Mouse (Mus musculus) right cerebral cortex, adult 2 months (tissue): Measurements from ENCODE around the gene Camkmt.

Experiments used
- DNase-seq, 2 experiments: peaks; one replicate each; pipeline ENCODE4 v3.0.0; 2021 to 2022; ENCODE audit warnings: low spot score in 2 of 2

Camkmt gene

DNA sequence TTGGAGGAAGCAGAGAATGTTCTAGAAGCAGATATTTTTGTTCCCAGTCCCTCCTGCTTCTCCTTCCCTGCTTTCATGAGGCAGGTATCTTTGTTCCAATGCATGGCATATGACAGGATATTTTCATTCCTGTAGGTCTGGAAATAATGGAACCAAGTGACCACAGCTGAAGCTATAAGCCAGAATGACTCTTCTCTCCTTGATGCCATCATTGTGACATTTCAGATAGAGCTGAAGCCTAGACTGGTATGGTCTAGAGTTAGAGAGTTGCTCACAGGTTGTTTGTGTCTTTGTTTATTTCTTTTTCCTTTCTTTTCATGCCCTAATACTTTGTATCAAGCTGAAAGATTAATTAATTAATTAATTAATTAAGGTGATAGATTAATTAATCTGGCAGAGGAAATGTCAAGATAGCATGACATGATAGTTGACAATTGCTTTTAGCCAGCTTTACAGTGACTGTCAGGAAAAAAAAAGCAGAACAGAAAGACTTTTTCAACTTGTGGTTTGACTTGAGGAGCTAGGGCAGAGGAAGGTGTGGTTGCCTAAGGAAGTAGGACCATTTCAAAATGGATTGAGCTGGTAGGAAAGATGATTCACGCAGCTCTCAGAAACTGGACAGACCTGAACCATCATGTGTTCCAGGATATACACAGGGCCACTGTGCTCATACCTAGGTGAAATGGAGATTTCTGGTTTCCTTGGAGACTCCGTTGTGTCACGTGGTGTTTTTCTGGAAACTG lies 404.8 kb downstream of the Camkmt start:
- no peak for DNase-seq

DNA sequence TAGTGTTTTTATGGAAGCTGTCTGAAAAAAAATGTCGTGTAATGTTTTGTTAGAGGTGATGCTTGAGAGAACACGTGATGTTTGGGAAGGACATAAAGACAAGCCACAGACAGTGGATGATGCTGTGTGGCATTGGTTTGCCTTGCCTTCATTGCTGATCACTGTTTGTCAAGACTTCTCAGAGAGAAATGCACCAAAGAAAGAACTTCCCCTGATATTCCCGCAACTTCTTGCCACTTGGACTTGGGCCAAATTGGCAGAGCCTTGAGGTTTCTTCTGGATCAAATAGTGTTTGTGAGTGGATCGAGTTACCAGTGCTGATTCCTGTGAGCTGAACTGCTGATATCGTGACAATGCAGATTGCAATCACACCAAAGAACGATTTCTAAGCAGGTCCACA lies 405.5 kb downstream of the Camkmt start:
- DNase-seq, result no peak

DNA sequence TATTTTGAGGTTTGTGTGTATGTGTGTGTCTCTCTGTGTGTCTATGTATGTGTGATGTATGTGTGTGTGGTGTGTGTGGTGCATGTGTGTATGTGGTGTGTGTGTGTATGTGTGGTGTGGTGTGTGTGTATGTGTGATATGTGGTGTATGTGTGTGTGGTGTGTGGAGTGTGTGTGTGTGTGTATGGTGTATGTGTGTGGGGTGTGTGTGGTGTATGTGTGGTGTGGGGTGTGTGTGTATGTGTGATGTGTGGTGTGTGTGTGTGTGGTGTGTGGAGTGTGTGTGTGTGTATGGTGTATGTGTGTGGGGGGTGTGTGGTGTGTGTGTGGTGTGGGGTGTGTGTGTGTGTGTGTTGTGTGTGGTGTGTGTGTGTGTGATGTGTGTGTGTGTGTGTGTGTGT lies 414.5 kb downstream of the Camkmt start:
- DNase-seq, result no peak

DNA sequence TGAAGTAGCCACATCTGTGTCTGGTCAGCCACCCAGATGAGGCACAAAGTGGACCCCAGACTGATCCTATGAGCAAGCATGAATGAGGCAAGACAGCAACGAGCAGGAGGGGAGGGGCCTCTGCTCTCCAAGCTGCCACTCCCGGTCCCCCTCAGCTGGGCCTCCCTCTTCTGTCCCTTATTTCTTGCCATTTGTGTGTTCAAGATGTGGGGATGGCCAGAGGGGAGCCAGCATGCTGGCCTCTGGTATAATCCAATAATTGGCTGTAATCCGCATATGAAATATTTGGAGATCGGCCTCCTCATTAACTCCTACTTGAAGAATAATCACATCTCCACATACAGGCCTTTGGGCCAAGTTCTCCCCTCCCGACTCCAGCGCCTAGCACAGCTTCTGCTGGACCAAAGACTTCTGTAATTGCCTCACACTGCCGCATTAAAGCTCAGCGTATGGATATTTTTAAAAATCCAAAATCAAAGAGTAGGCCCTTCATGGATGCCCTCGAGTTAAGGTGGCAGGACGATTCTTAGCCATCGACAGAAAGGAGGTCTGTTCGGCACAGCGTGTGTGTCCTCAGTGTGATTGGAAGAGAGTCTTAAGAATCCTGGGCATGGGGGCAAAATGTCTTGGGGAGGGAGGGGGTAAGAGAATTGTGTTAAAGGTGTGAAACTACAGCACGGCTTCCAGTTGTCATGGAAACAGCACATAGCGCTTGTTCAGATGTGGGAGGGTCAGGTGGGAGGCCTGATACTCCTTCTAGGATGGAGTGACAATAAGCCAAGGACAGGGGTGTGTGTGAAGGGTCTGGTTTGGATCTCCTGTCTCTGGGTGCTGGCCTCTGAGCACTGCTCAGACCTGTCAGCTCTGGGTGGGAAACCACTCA lies 416.1 kb downstream of the Camkmt start:
- no peak for DNase-seq

DNA sequence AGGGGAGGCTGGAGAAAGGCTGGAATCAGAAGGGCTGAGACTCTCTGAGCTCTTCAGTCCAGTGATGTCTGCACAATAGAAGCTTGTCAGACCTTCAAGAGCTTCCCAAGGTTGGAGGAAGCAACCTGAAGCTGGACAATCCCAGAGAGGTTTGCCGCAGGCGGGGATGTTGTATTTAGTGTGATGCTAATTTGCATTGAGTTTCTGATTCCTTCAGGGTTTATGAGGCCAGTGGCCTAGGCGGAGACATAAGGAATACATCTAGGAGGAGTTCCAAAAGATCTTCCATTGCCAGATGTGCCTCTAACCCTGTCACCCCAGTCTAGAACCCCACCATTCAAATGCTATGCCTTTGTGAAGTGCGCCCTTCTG lies 416.7 kb downstream of the Camkmt start:
- DNase-seq, result no peak
